8 mouse cellular contexts compared by ENCODE assay signal in genomic region chr6:122339047-122339647, GRCm38 (mm10). TPM values are rescaled to one million over a fixed set of nuclear protein-coding genes. Genes with fewer than 3 reads are reported as not detected.
A peak's percentile ranks its signal among the peaks of the same experiment; 100 is the strongest.
DNase-seq lines count a peak whose midpoint lies in the region; ATAC-seq and TF ChIP-seq lines count a peak whose summit lies in the region.

No protein-coding gene starts in this region.

- peaks cover 4% of the 10 kb centered on the region; the same call in 1 of the 2 replicates for H3K4me1 ChIP-seq in bone marrow macrophage, adult 2 months (ENCODE audit: control insufficient read depth, insufficient read depth, low read length)
- H3K4me1 ChIP-seq in embryonic facial prominence, embryonic 15.5 days, result peaks cover 14% of the 10 kb centered on the region
- peaks cover 3% of the 10 kb centered on the region for H3K4me1 ChIP-seq in heart, embryonic 11.5 days (ENCODE audit: control insufficient read depth, insufficient read depth, low read length)
- H3K4me1 ChIP-seq in kidney, postnatal 0 days (replicated peaks; ENCODE audit: insufficient read depth, low read length), result peaks cover 11% of the 10 kb centered on the region
- H3K4me1 ChIP-seq in liver, embryonic 11.5 days (replicated peaks; ENCODE audit: control insufficient read depth, insufficient read depth, low read length), result peaks cover 16% of the 10 kb centered on the region

- TF ChIP-seq POLR2A in bone marrow macrophage, adult 2 months (IDR thresholded peaks at IDR 0.05; ENCODE audit: borderline replicate concordance, low read depth, low read length), result no peak
- TF ChIP-seq POLR2A in myocyte (IDR thresholded peaks at IDR 0.05; ENCODE audit: insufficient read length, low read depth), result peak; percentile 45

- no peak overlapping the region for H3K27ac ChIP-seq in bone marrow macrophage, adult 2 months (ENCODE audit: insufficient read depth, low read depth, low read length)
- peak overlapping the region; percentile 96 for H3K27ac ChIP-seq in embryonic facial prominence, embryonic 15.5 days (replicated peaks)
- peak overlapping the region; percentile 91 for H3K27ac ChIP-seq in heart, embryonic 11.5 days (ENCODE audit: low read depth, low read length)
- peak overlapping the region; percentile 90 for H3K27ac ChIP-seq in kidney, postnatal 0 days
- H3K27ac ChIP-seq in liver, embryonic 11.5 days (ENCODE audit: low read depth, low read length), result peak overlapping the region; percentile 66

- no peak for TF ChIP-seq CTCF in bone marrow macrophage, adult 2 months (IDR thresholded peaks at IDR 0.05; ENCODE audit: low read depth, low read length)
- no peak for TF ChIP-seq CTCF in kidney, postnatal 0 days (IDR thresholded peaks at IDR 0.05; ENCODE audit: low read depth)

- under 1% methylated on average over 44 of the region's 51 CpGs for WGBS in embryonic facial prominence, embryonic 15.5 days
- under 1% methylated on average over 37 of the region's 51 CpGs for WGBS in heart, embryonic 11.5 days (ENCODE audit: insufficient replicate concordance)
- WGBS in kidney, postnatal 0 days, result 1% methylated on average over 45 of the region's 51 CpGs
- under 1% methylated on average over 36 of the region's 51 CpGs for WGBS in liver, embryonic 11.5 days

- H3K9me3 ChIP-seq in embryonic facial prominence, embryonic 15.5 days (replicated peaks), result no peaks in the 10 kb centered on the region
- H3K9me3 ChIP-seq in heart, embryonic 11.5 days (replicated peaks; ENCODE audit: control insufficient read depth, low read length), result no peaks in the 10 kb centered on the region
- no peaks in the 10 kb centered on the region for H3K9me3 ChIP-seq in kidney, postnatal 0 days (replicated peaks; ENCODE audit: low read length)
- H3K9me3 ChIP-seq in liver, embryonic 11.5 days (ENCODE audit: control insufficient read depth, low read length), result no peaks in the 10 kb centered on the region

- no peaks in the 10 kb centered on the region for H3K27me3 ChIP-seq in embryonic facial prominence, embryonic 15.5 days
- no peaks in the 10 kb centered on the region for H3K27me3 ChIP-seq in heart, embryonic 11.5 days (ENCODE audit: control insufficient read depth, insufficient read depth, low read length)
- no peaks in the 10 kb centered on the region for H3K27me3 ChIP-seq in kidney, postnatal 0 days (ENCODE audit: insufficient read depth, low read length)
- H3K27me3 ChIP-seq in liver, embryonic 11.5 days (replicated peaks; ENCODE audit: control insufficient read depth, insufficient read depth, low read length), result no peaks in the 10 kb centered on the region
- H3K27me3 ChIP-seq in myocyte (ENCODE audit: control insufficient read depth, insufficient read depth, insufficient read length), result no peaks in the 10 kb centered on the region

- H3K36me3 ChIP-seq in embryonic facial prominence, embryonic 15.5 days, result peaks cover 12% of the 10 kb centered on the region
- peaks cover 8% of the 10 kb centered on the region for H3K36me3 ChIP-seq in heart, embryonic 11.5 days (ENCODE audit: control insufficient read depth, insufficient read depth, low read length)
- H3K36me3 ChIP-seq in kidney, postnatal 0 days (ENCODE audit: insufficient read depth, low read length), result no peaks in the 10 kb centered on the region
- H3K36me3 ChIP-seq in liver, embryonic 11.5 days (ENCODE audit: control insufficient read depth, insufficient read depth, low read length), result no peaks in the 10 kb centered on the region
- H3K36me3 ChIP-seq in myocyte (ENCODE audit: control insufficient read depth, insufficient read depth), result peaks cover 2% of the 10 kb centered on the region

- no peaks in the 10 kb centered on the region for H3K79me2 ChIP-seq in myocyte (ENCODE audit: control insufficient read depth, insufficient read depth)

- ATAC-seq in embryonic facial prominence, embryonic 15.5 days (ENCODE audit: insufficient number of reproducible peaks, low FRiP score, low TSS enrichment, low read depth), result peak; percentile 78
- peak; percentile 77 for ATAC-seq in heart, embryonic 11.5 days (replicated peaks; ENCODE audit: insufficient number of reproducible peaks, low FRiP score, low TSS enrichment)
- ATAC-seq in kidney, postnatal 0 days (replicated peaks; ENCODE audit: low FRiP score, low read depth), result peak; percentile 82
- peak; percentile 79 for ATAC-seq in liver, embryonic 11.5 days (replicated peaks; ENCODE audit: low FRiP score)

- H3ac ChIP-seq in myocyte (ENCODE audit: control insufficient read depth, insufficient read length), result peak overlapping the region; percentile 35

- peak overlapping the region; percentile 60 for H3K9ac ChIP-seq in embryonic facial prominence, embryonic 15.5 days
- H3K9ac ChIP-seq in heart, embryonic 11.5 days (ENCODE audit: low read depth, low read length), result peak overlapping the region; percentile 79
- peak overlapping the region; percentile 69 for H3K9ac ChIP-seq in kidney, postnatal 0 days (ENCODE audit: low read depth, low read length)
- peak overlapping the region; percentile 71 for H3K9ac ChIP-seq in liver, embryonic 11.5 days (ENCODE audit: low read depth, low read length)

- H3K4me3 ChIP-seq in bone marrow macrophage, adult 2 months (ENCODE audit: insufficient read depth, low read length), result peak overlapping the region; percentile 97
- H3K4me3 ChIP-seq in embryonic facial prominence, embryonic 15.5 days (replicated peaks), result peak overlapping the region; percentile 70
- peak overlapping the region; percentile 76 for H3K4me3 ChIP-seq in heart, embryonic 11.5 days (ENCODE audit: low read depth, low read length)
- H3K4me3 ChIP-seq in kidney, postnatal 0 days (replicated peaks; ENCODE audit: low read depth, low read length), result peak overlapping the region; percentile 65
- H3K4me3 ChIP-seq in liver, embryonic 11.5 days (ENCODE audit: low read depth, low read length), result peak overlapping the region; percentile 75
- peak overlapping the region; percentile 42 for H3K4me3 ChIP-seq in myocyte

- DNase-seq in CD4-positive helper T cell, adult 2 months (ENCODE audit: low read depth, low spot score), result peak; percentile 86
- peak; percentile 77 for DNase-seq in kidney, postnatal 0 days (ENCODE audit: low spot score)
- DNase-seq in liver, embryonic 11.5 days (ENCODE audit: low spot score), result peak; percentile 83
- peak; percentile 47 to 78 for DNase-seq in spleen, postnatal 4 days (ENCODE audit: low spot score in 2 of 2)

- peak overlapping the region; percentile 63 for H3K4me2 ChIP-seq in embryonic facial prominence, embryonic 15.5 days (replicated peaks)
- H3K4me2 ChIP-seq in heart, embryonic 11.5 days, result peak overlapping the region; percentile 60
- H3K4me2 ChIP-seq in kidney, postnatal 0 days (ENCODE audit: low read length), result peak overlapping the region; percentile 76
- peak overlapping the region; percentile 64 for H3K4me2 ChIP-seq in liver, embryonic 11.5 days
- H3K4me2 ChIP-seq in myocyte (ENCODE audit: low read depth), result peak overlapping the region; percentile 85

TF ChIP-seq in myocyte, 11 proteins besides CTCF, POLR2A, EP300 and RAD21:
- TF ChIP-seq MAX (IDR thresholded peaks at IDR 0.05; ENCODE audit: low read depth) (no peak), SRF (IDR thresholded peaks at IDR 0.05; ENCODE audit: control insufficient read depth, insufficient read length, low read depth) (no peak), USF1 (IDR thresholded peaks at IDR 0.05; ENCODE audit: low read depth) (no peak), CEBPB (IDR thresholded peaks at IDR 0.05; ENCODE audit: insufficient read depth, poor library complexity, severe bottlenecking) (no peak), E2F4 (IDR thresholded peaks at IDR 0.05; ENCODE audit: insufficient read depth) (no peak), POLR2AphosphoS2 (IDR thresholded peaks at IDR 0.05; ENCODE audit: insufficient read length, low read depth) (no peak)

RNA-seq across cellular contexts. Expression of gene Phc1, which starts 1.2 kb away (rescaled TPM):
- 10.2 and 11.2 TPM in 2 replicates for polyA plus RNA-seq in bone marrow macrophage, adult 2 months (2012; ENCODE audit: insufficient read depth, insufficient read length, missing spikeins)
- polyA plus RNA-seq in embryonic facial prominence, embryonic 15.5 days (2015; fragmentation: Nextera tagmentation; extraction: Ambion mirVana), result 17.6 and 19.6 TPM in 2 replicates
- polyA plus RNA-seq in heart, embryonic 11.5 days (2014; fragmentation: Nextera tagmentation; extraction: Ambion mirVana), result 15.7 and 17.1 TPM in 2 replicates
- 13.6 and 14.0 TPM in 2 replicates for polyA plus RNA-seq in kidney, postnatal 0 days (2015; fragmentation: Nextera tagmentation; extraction: Ambion mirVana)
- 12.4 and 14.7 TPM in 2 replicates for polyA plus RNA-seq in liver, embryonic 11.5 days (2014; fragmentation: Nextera tagmentation; extraction: Ambion mirVana)
- 15.5 TPM for polyA plus RNA-seq in myocyte (2012; fragmentation: generic; extraction: Trizol)

RNA-seq across cellular contexts. Expression of gene M6pr, which starts 30.6 kb away (rescaled TPM):
- 229 and 236 TPM in 2 replicates for polyA plus RNA-seq in bone marrow macrophage, adult 2 months (2012; ENCODE audit: insufficient read depth, insufficient read length, missing spikeins)
- 88.2 and 94.8 TPM in 2 replicates for polyA plus RNA-seq in embryonic facial prominence, embryonic 15.5 days (2015; fragmentation: Nextera tagmentation; extraction: Ambion mirVana)
- 84.9 and 93.0 TPM in 2 replicates for polyA plus RNA-seq in heart, embryonic 11.5 days (2014; fragmentation: Nextera tagmentation; extraction: Ambion mirVana)
- 130 and 138 TPM in 2 replicates for polyA plus RNA-seq in kidney, postnatal 0 days (2015; fragmentation: Nextera tagmentation; extraction: Ambion mirVana)
- polyA plus RNA-seq in liver, embryonic 11.5 days (2014; fragmentation: Nextera tagmentation; extraction: Ambion mirVana), result 154 and 168 TPM in 2 replicates
- polyA plus RNA-seq in myocyte (2012; fragmentation: generic; extraction: Trizol), result 58.8 TPM

RNA-seq across cellular contexts. Expression of gene Klrg1, which starts 56.5 kb away (rescaled TPM):
- polyA plus RNA-seq in bone marrow macrophage, adult 2 months (2012; ENCODE audit: insufficient read depth, insufficient read length, missing spikeins), result not detected in 2 replicates
- polyA plus RNA-seq in embryonic facial prominence, embryonic 15.5 days (2015; fragmentation: Nextera tagmentation; extraction: Ambion mirVana), result not detected in 2 replicates
- polyA plus RNA-seq in heart, embryonic 11.5 days (2014; fragmentation: Nextera tagmentation; extraction: Ambion mirVana), result not detected in 2 replicates
- 0.08 TPM in 1 of 2 replicates, not detected in the other for polyA plus RNA-seq in kidney, postnatal 0 days (2015; fragmentation: Nextera tagmentation; extraction: Ambion mirVana)
- not detected in 2 replicates for polyA plus RNA-seq in liver, embryonic 11.5 days (2014; fragmentation: Nextera tagmentation; extraction: Ambion mirVana)
- polyA plus RNA-seq in myocyte (2012; fragmentation: generic; extraction: Trizol), result not detected

Comparison
In these comparisons a context has a peak if more than half of its experiments do, and no peak if none do; other contexts are left out.
1. H3K4me3 ChIP-seq: peak in every context shown above with its lines; median percentile 97 in bone marrow macrophage, adult 2 months; 76 in heart, embryonic 11.5 days; 75 in liver, embryonic 11.5 days; 70 in embryonic facial prominence, embryonic 15.5 days; 65 in kidney, postnatal 0 days; 42 in myocyte.